8 mouse cellular contexts compared by ENCODE assay signal in genomic region chr11:98746855-98747693, GRCm38 (mm10). TPM values are rescaled to one million over a fixed set of nuclear protein-coding genes. Genes with fewer than 3 reads are reported as not detected.
DNase-seq lines count a peak whose midpoint lies in the region; ATAC-seq and TF ChIP-seq lines count a peak whose summit lies in the region.

No protein-coding gene starts in this region.

- H3K9me3 ChIP-seq in hindbrain, embryonic 12.5 days (replicated peaks) = no peaks in the 10 kb centered on the region
- H3K9me3 ChIP-seq in lung, embryonic 16.5 days (ENCODE audit: control insufficient read depth, low read length) = no peaks in the 10 kb centered on the region

- no peak for TF ChIP-seq CTCF in olfactory bulb, adult 2 months (IDR thresholded peaks at IDR 0.05; ENCODE audit: insufficient read depth, low read depth, low read length)

- H3K36me3 ChIP-seq in hindbrain, embryonic 12.5 days = no peaks in the 10 kb centered on the region
- H3K36me3 ChIP-seq in lung, embryonic 16.5 days (ENCODE audit: control insufficient read depth, insufficient read depth, low read length) = no peaks in the 10 kb centered on the region

- H3K9ac ChIP-seq in hindbrain, embryonic 12.5 days = peak overlapping the region; percentile 61
- H3K9ac ChIP-seq in lung, embryonic 16.5 days (ENCODE audit: low read length) = peak overlapping the region; percentile 42; the same call in 1 of the 2 replicates

- peak overlapping the region; percentile 18 for H3K4me3 ChIP-seq in hindbrain, embryonic 12.5 days
- peak overlapping the region; percentile 29 for H3K4me3 ChIP-seq in lung, embryonic 16.5 days (ENCODE audit: low read length)
- peak overlapping the region; percentile 19 for H3K4me3 ChIP-seq in olfactory bulb, adult 2 months (ENCODE audit: insufficient read depth, low read depth, low read length)

- peaks cover 96% of the 10 kb centered on the region for H3K4me1 ChIP-seq in hindbrain, embryonic 12.5 days
- H3K4me1 ChIP-seq in lung, embryonic 16.5 days (replicated peaks; ENCODE audit: control insufficient read depth, insufficient read depth, low read length) = peaks cover 91% of the 10 kb centered on the region
- peaks cover 73% of the 10 kb centered on the region for H3K4me1 ChIP-seq in olfactory bulb, adult 2 months (ENCODE audit: control insufficient read depth, insufficient read depth, low read length)

- TF ChIP-seq POLR2A in olfactory bulb, adult 2 months (IDR thresholded peaks at IDR 0.05; ENCODE audit: insufficient read depth, low read depth, low read length) = peak; percentile 38; the same call in 1 of the 2 replicates

- H3K4me2 ChIP-seq in hindbrain, embryonic 12.5 days (replicated peaks) = peak overlapping the region; percentile 88
- H3K4me2 ChIP-seq in lung, embryonic 16.5 days (ENCODE audit: low read depth, low read length) = peak overlapping the region; percentile 43

- DNase-seq in cerebellum, adult 8-10 months = peak; percentile 88
- peak; percentile 85 to 95 for DNase-seq in frontal cortex, postnatal 10 days (ENCODE audit: low spot score in 2 of 2)
- DNase-seq in layer of hippocampus, postnatal 10 days (ENCODE audit: low spot score in 2 of 2) = peak; percentile 81 to 88

- 9% methylated on average over 19 of the region's 19 CpGs for WGBS in hindbrain, embryonic 12.5 days
- 4% methylated on average over 18 of the region's 19 CpGs for WGBS in lung, embryonic 16.5 days
- WGBS in olfactory bulb, adult 2 months = 3% methylated on average over 19 of the region's 19 CpGs

- H3K27me3 ChIP-seq in hindbrain, embryonic 12.5 days = no peaks in the 10 kb centered on the region
- H3K27me3 ChIP-seq in lung, embryonic 16.5 days (ENCODE audit: control insufficient read depth, insufficient read depth, low read depth, low read length) = no peaks in the 10 kb centered on the region

- peak overlapping the region; percentile 97 for H3K27ac ChIP-seq in hindbrain, embryonic 12.5 days
- peak overlapping the region; percentile 76 for H3K27ac ChIP-seq in lung, embryonic 16.5 days (ENCODE audit: low read length)
- H3K27ac ChIP-seq in olfactory bulb, adult 2 months (ENCODE audit: insufficient read depth, low read depth, low read length) = peak overlapping the region; percentile 76

- peak; percentile 62 for ATAC-seq in activated CD4-positive, CD25-positive, alpha-beta regulatory T cell, adult 4 months
- peak; percentile 33 for ATAC-seq in hindbrain, embryonic 12.5 days (ENCODE audit: low FRiP score)
- ATAC-seq in lung, embryonic 16.5 days (ENCODE audit: low read depth) = peak; percentile 42; the same call in 1 of the 2 replicates
- no peak; the same call in 1 of the 2 replicates for ATAC-seq in erythroid progenitor cell, adult 5-6 weeks (replicated peaks; ENCODE audit: low FRiP score, poor library complexity, severe bottlenecking)

RNA-seq across cellular contexts. Expression of gene Thra, which starts 6.6 kb away (rescaled TPM):
- 1 to 10 TPM; 1.4 to 3.5 TPM for polyA plus RNA-seq in activated CD4-positive, CD25-positive, alpha-beta regulatory T cell, adult 4 months (2017; shearing (Covaris generic))
- 67.2 and 68.4 TPM in 2 replicates for polyA plus RNA-seq in hindbrain, embryonic 12.5 days (2016; fragmentation: Nextera tagmentation; extraction: Ambion mirVana)
- total RNA-seq in layer of hippocampus, postnatal 10 days (2021) = 1,000 to 10,000 TPM; 1,331 to 1,411 TPM
- polyA plus RNA-seq in lung, embryonic 16.5 days (2015; fragmentation: Nextera tagmentation; extraction: Ambion mirVana) = 36.3 and 36.4 TPM in 2 replicates
- 251 and 495 TPM in 2 replicates for polyA plus RNA-seq in olfactory bulb, adult 2 months (2012; ENCODE audit: insufficient read depth, insufficient read length, low replicate concordance, missing spikeins)
- 8.6 and 13.8 TPM in 2 replicates for total RNA-seq in erythroid progenitor cell, adult 5-6 weeks (2015; ENCODE audit: low replicate concordance)
- total RNA-seq in erythroid progenitor cell, adult 5-6 weeks (2017; ENCODE audit: low replicate concordance) = 3.3 and 8.0 TPM in 2 replicates

RNA-seq across cellular contexts. Expression of gene Med24, which starts 17.8 kb away (rescaled TPM):
- 10 to 100 TPM; 19.1 to 27.9 TPM for polyA plus RNA-seq in activated CD4-positive, CD25-positive, alpha-beta regulatory T cell, adult 4 months (2017; shearing (Covaris generic))
- 85.0 and 86.9 TPM in 2 replicates for polyA plus RNA-seq in hindbrain, embryonic 12.5 days (2016; fragmentation: Nextera tagmentation; extraction: Ambion mirVana)
- 100 to 1,000 TPM in 1 of 2 experiments, 10 to 100 TPM in 1; 93.8 to 103 TPM for total RNA-seq in layer of hippocampus, postnatal 10 days (2021)
- polyA plus RNA-seq in lung, embryonic 16.5 days (2015; fragmentation: Nextera tagmentation; extraction: Ambion mirVana) = 56.6 and 57.8 TPM in 2 replicates
- polyA plus RNA-seq in olfactory bulb, adult 2 months (2012; ENCODE audit: insufficient read depth, insufficient read length, low replicate concordance, missing spikeins) = not detected in 2 replicates
- total RNA-seq in erythroid progenitor cell, adult 5-6 weeks (2015; ENCODE audit: low replicate concordance) = 30.6 and 57.7 TPM in 2 replicates
- 14.7 and 25.0 TPM in 2 replicates for total RNA-seq in erythroid progenitor cell, adult 5-6 weeks (2017; ENCODE audit: low replicate concordance)

RNA-seq across cellular contexts. Expression of gene Nr1d1, which starts 28.1 kb away (rescaled TPM):
- polyA plus RNA-seq in activated CD4-positive, CD25-positive, alpha-beta regulatory T cell, adult 4 months (2017; shearing (Covaris generic)) = 1 to 10 TPM; 2.9 to 5.4 TPM
- polyA plus RNA-seq in hindbrain, embryonic 12.5 days (2016; fragmentation: Nextera tagmentation; extraction: Ambion mirVana) = 1.2 and 1.3 TPM in 2 replicates
- total RNA-seq in layer of hippocampus, postnatal 10 days (2021) = 10 to 100 TPM; 39.1 to 41.5 TPM
- 1.4 and 1.6 TPM in 2 replicates for polyA plus RNA-seq in lung, embryonic 16.5 days (2015; fragmentation: Nextera tagmentation; extraction: Ambion mirVana)
- polyA plus RNA-seq in olfactory bulb, adult 2 months (2012; ENCODE audit: insufficient read depth, insufficient read length, low replicate concordance, missing spikeins) = not detected in 2 replicates
- total RNA-seq in erythroid progenitor cell, adult 5-6 weeks (2015; ENCODE audit: low replicate concordance) = not detected in 2 replicates
- total RNA-seq in erythroid progenitor cell, adult 5-6 weeks (2017; ENCODE audit: low replicate concordance) = not detected in 2 replicates

RNA-seq across cellular contexts. Expression of gene Csf3, which starts 46.0 kb away (rescaled TPM):
- polyA plus RNA-seq in activated CD4-positive, CD25-positive, alpha-beta regulatory T cell, adult 4 months (2017; shearing (Covaris generic)) = not detected
- polyA plus RNA-seq in hindbrain, embryonic 12.5 days (2016; fragmentation: Nextera tagmentation; extraction: Ambion mirVana) = not detected in 2 replicates
- total RNA-seq in layer of hippocampus, postnatal 10 days (2021) = not detected
- polyA plus RNA-seq in lung, embryonic 16.5 days (2015; fragmentation: Nextera tagmentation; extraction: Ambion mirVana) = not detected in 2 replicates
- not detected in 2 replicates for polyA plus RNA-seq in olfactory bulb, adult 2 months (2012; ENCODE audit: insufficient read depth, insufficient read length, low replicate concordance, missing spikeins)
- not detected in 2 replicates for total RNA-seq in erythroid progenitor cell, adult 5-6 weeks (2015; ENCODE audit: low replicate concordance)
- total RNA-seq in erythroid progenitor cell, adult 5-6 weeks (2017; ENCODE audit: low replicate concordance) = not detected in 2 replicates

RNA-seq across cellular contexts. Expression of gene Msl1, which starts 48.2 kb away (rescaled TPM):
- 10 to 100 TPM; 19.9 to 22.0 TPM for polyA plus RNA-seq in activated CD4-positive, CD25-positive, alpha-beta regulatory T cell, adult 4 months (2017; shearing (Covaris generic))
- 38.8 and 40.4 TPM in 2 replicates for polyA plus RNA-seq in hindbrain, embryonic 12.5 days (2016; fragmentation: Nextera tagmentation; extraction: Ambion mirVana)
- total RNA-seq in layer of hippocampus, postnatal 10 days (2021) = 100 to 1,000 TPM; 147 to 157 TPM
- polyA plus RNA-seq in lung, embryonic 16.5 days (2015; fragmentation: Nextera tagmentation; extraction: Ambion mirVana) = 19.4 and 20.3 TPM in 2 replicates
- polyA plus RNA-seq in olfactory bulb, adult 2 months (2012; ENCODE audit: insufficient read depth, insufficient read length, low replicate concordance, missing spikeins) = 206 and 252 TPM in 2 replicates
- 43.6 and 44.7 TPM in 2 replicates for total RNA-seq in erythroid progenitor cell, adult 5-6 weeks (2015; ENCODE audit: low replicate concordance)
- 29.5 and 35.5 TPM in 2 replicates for total RNA-seq in erythroid progenitor cell, adult 5-6 weeks (2017; ENCODE audit: low replicate concordance)
